Mouse (Mus musculus): Measurements from ENCODE around the gene Eya4.

The Eya4 gene

GRCm38 (mm10) chr10:23350011-23350911, at the start of gene Eya4:
TSS of gene Eya4 (minus strand) at chr10:23350786.
- DNase-seq (ENCODE audit: low spot score in 2 of 2), result no peak

DNA sequence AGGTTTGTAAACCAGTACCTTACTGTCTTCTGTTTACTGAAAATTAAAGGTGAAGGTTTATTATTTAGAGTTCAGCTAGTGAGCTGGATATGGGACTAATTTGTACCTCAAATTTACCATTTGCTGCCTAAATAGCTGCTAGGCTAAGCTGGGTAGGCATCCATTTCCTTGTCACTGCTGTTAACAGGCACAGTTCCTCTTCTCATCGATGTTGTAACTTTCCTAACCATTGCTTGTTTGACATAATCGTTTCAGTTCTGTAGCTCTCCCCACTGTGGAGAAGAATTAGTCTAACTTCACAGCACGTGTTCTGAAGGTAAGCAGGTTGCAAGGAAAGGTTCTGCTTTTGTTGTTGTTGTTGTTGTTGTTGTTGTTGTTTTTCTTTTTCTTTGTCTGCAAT, 44.8 kb upstream of the Eya4 start:
- no peak for DNase-seq (ENCODE audit: low spot score in 2 of 2)

DNA sequence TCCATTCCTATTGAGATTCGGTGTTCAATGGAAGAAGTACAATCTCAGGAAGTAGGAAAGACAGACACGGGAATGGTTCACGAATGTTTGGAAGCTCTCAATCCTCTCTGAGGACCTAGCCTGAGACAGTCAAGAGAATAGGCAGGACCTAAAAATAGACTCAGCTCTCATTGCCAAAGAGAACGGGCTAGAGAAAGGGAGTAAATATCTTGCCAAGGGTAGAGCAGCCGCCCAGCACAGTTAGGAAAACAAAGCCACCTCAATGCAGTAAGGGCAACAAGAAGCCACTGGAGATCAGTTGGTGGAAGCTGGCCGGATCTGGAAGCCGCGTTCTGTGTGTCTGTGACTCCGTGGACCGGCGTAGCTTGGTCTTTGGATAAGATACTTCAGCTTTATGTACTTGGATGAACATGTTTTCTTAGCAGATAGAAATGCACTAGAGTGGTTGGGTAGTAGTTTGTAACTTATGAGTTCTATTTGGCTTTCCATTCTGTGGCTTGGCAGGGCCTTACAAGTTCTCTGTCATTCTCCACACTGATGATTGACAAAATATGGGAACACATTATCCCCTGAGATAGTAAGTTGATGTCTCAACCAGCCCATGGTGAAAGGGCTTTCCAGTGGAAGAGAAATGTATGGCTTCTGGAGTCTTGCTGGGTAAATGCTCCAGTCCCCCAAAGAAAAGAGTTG, 44.1 kb upstream of the Eya4 start:
- DNase-seq (ENCODE audit: low spot score in 2 of 2), result no peak

DNA sequence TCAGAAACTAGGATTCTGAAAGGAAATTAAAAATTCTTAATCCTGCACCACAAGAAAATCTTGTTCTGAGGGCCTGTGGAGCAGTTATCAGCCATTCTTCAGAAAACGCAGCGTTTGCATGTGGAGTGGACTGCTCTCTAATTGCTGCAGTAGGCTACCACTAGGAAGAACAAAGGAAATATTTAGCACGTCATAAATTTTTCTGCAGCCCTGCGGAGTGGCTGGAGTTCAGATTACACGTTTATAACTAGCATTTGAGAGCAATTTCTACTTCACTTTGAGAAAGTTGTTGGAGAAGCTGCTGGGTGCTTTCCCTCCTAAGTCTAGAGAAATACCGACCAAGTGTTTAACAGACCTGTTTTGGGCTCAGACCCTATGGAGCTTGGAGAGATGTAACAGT, 43.6 kb upstream of the Eya4 start:
- DNase-seq (ENCODE audit: low spot score in 2 of 2), result no peak

GRCm38 (mm10) chr10:23363866-23364265, 13.3 kb upstream of the Eya4 start:
- DNase-seq (ENCODE audit: low spot score in 2 of 2), result no peak

DNA sequence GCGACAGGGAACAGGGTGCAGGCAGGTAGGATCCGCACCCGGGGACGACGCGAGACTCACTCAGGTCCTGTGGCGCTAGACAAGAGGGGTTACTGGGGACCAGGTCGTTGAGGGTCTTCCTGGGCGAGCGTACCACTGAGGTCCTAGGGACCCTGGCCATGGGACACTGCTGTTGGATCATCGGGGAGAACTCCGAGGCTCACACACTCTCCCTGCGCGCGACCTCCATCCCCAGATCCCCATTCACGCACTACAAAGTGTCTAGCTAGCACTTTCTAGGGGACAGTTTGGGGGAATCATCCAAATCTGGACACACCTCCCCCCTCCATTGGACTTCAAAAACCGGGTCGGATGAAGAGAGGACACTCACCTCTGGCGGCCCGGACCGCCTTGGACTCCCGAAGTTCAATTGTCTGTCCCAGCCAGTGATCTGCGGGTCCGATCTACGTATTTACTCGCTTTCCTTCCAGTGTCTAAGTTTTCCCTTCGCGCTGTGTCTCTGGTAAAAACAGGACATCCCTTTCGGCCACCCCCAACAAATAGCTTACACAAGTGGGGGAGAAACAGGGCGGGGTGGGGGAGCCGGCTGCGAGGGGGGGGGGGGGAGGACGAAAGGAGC, 1.1 kb downstream of the Eya4 start:
- no peak for DNase-seq (ENCODE audit: low spot score in 2 of 2)

- DNase-seq (ENCODE audit: low spot score in 2 of 2), result no peak
Measured at GRCm38 (mm10) chr10:23348893-23349391, 1.6 kb downstream of the Eya4 start.

GRCm38 (mm10) chr10:23348101-23348892, 2.3 kb downstream of the Eya4 start:
- no peak for DNase-seq (ENCODE audit: low spot score in 2 of 2)

DNA sequence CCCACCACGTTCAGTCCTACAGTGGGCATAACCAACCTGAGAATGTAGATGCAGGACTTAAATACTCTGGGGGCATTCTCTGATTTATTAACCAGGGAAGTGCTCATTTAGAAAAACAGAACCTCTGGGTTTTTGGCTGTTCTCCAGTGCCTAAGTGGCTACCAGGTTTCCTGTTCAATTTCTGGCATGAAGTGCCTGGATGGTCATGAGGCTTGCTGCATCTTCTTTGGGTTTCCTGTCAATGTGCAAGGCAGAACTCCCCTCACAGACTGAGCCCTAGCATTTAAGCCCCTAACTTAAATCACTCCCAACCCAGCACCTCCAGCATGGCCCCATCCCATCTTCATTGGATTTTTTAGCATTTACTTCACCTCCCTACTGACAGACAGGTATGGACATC, 13.3 kb downstream of the Eya4 start:
- DNase-seq (ENCODE audit: low spot score in 2 of 2), result no peak

- DNase-seq (ENCODE audit: low spot score in 2 of 2), result no peak
Measured at GRCm38 (mm10) chr10:23332768-23333167, 17.8 kb downstream of the Eya4 start.

DNA sequence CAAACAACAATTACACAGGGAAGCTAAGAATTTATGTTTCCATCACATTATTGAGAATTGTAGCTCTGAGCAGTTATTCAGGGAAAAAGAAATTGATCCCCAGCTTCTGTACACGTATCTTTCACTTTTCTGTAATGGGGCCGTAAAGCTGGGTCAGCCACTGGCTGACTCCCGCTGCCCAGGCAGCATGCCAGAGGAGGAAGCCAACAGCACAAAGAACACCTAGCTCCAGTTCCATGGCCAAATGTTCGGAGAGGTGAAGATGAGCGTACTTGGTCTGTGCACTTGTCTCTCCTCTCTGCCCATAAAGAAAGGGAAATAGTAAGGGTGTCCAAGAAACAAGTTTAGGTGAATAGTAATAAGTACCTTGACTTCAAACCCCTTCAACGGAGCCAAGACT, 22.9 kb downstream of the Eya4 start:
- no peak for DNase-seq (ENCODE audit: low spot score in 2 of 2)

- DNase-seq (ENCODE audit: low spot score in 2 of 2), result no peak
Measured at GRCm38 (mm10) chr10:23322275-23322674, 28.3 kb downstream of the Eya4 start.

DNA sequence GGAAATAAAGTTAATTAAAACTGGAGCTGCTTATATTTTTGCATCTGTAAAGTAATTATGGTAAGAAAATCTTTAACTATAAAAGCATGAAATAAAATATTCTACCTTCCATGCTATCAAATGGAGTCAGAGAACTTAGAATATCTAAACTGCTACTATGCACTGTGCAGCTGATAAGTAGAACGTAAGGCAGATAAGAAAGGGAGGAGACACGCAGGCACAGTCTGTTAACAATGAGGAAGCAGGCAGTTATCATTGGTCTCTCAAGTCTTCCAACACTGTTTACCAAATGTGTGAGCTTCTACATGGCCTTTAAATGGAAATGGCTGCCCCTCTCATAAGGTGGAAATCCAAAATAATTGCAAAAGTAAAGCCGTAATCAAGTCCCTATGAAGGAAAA, 55.0 kb downstream of the Eya4 start:
- DNase-seq (ENCODE audit: low spot score in 2 of 2), result no peak

DNA sequence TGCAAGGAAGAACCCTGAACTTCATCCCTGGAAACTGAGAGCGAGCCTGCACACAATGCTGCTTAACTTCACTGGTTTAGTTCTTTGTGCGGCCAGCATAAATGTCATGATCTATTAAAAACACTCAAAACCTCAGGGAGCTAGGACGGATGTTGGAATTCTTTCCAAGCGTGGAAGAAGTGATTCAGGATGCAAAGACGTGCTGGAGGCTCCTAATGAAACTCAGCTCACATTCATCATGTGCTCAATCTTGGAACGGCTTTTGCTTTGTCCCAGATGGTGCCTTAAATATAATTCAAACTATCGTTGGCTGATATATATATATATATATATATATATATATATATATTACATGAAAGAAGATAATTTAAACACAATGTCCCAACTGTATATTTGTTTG, 58.1 kb downstream of the Eya4 start:
- DNase-seq (ENCODE audit: low spot score in 2 of 2), result no peak

- no peak for DNase-seq (ENCODE audit: low spot score in 2 of 2)
Measured at GRCm38 (mm10) chr10:23277371-23277770, 73.2 kb downstream of the Eya4 start.

- no peak for DNase-seq (ENCODE audit: low spot score in 2 of 2)
Measured at GRCm38 (mm10) chr10:23271050-23271621, 79.5 kb downstream of the Eya4 start.

DNA sequence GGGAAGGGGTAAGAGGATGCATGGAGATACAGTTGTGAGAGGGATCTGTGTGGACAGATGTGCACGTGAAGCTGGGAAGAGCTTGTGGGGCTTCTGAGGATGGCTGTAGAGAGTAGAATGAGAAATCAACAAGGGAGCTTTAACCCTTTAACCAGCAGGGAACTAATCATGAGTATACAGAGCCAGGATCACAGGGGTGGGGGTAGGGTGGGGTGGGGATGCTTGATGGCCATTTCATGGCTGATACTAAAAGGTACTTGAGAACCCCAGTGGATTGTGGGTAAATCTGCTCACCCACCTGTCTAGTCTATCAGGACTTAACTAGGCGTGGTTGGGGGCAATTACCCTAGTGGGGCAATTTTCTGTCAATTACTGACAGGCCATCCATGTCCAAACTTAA, 80.1 kb downstream of the Eya4 start:
- no peak for DNase-seq (ENCODE audit: low spot score in 2 of 2)

DNA sequence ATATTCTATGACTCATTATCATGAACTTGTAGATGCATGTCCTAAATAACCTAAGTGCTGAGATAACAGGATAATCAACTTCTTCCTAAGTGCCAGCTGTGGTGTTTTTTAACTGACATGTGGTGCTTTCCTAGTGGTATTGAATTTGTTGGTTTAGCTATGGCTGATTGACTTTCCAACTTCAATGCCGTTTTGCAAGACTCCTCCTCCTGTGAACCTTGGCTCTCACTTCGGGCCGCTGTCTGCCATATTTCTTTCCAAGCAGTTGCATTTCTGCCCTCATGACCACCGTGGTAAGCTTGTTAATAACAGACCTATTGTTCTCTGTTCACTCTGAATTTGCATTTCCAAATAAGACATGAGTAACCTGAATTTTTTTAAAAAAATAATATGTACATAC, 98.4 kb downstream of the Eya4 start:
- DNase-seq (ENCODE audit: low spot score in 2 of 2), result no peak

DNA sequence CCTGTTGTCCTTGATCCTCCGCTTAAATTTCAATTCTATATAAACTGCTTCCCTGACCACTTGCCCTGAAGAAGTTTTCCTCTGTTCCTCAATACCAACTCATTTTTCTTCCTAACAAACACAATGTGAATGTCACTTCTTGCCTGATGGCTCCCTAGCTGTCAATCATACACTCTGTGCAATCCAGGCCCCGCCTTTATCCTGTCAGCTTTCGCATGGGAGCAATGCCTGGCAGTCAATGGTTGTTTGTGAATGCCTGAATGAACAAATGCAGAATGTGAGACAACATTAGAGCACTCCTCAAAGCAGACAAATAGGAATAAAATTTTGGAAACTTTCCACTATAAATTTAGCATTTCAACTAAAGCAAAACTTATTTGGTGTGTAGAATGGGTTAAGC, 104.1 kb downstream of the Eya4 start:
- DNase-seq (ENCODE audit: low spot score in 2 of 2), result no peak

DNA sequence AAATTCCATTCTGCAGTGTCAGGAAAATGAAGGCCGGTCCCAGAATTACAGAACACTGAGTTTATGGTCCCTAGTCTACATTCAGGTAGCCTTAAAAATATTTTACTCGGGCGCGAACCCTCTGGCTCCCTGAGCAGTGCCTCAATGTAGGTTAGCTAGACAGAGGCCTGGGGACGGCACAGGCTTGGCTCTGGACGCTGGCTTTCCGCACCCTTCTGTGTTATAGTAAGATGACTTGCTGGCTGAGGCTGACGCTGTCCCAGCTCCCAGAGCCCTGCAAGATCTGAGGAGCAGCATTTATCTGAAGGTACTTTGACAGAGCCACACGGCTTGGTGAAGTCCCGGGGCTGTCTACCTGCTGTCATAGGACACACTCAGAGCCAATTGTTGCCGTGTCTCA, 113.7 kb downstream of the Eya4 start:
- DNase-seq (ENCODE audit: low spot score in 2 of 2), result no peak

- no peak for DNase-seq (ENCODE audit: low spot score in 2 of 2)
Measured at GRCm38 (mm10) chr10:23235405-23235804, 115.2 kb downstream of the Eya4 start.

All from frontal cortex, postnatal 25 days (tissue).